Mouse (Mus musculus) gastrocnemius, adult 18-20 months (tissue): ENCODE data around the gene Ice1. TPM values are rescaled to one million over a fixed set of nuclear protein-coding genes. Genes with fewer than 3 reads are reported as not detected.

ENCODE experiments used
- DNase-seq: peaks from one replicate; pipeline ENCODE4 v3.0.0; 2021; ENCODE audit warnings: low spot score
- total RNA-seq, 2 experiments: library from RNA; stranded (reverse); gene quantifications; 2 replicates each; pipeline ENCODE4 v1.2.3; 2021

Gene Ice1
- total RNA-seq, 2 experiments from 2014 or later = 14.6 to 18.3 TPM

- DNase-seq = no peak
Observed at GRCm38 (mm10) chr13:70581509-70581908, 55.9 kb downstream of the Ice1 start.

DNA sequence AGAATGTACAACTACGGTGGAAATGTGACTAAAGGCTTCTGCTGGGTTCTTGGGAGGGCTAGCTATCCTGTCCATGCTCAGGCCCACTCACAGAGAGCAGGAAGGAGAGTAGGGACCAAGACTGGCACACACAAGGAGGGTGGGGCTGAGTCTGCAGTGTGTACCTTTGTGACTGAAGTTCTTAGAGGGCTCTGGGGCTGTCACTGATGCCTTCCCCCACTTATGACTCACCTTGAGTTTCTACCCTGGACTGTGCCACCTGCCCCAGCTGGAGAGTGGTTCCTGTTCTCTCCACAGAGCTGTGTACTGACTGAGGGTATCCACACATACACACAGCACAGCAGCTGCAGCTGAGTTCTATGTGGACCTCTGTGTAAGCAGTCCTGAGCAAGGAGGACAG lies 63.2 kb downstream of the Ice1 start:
- DNase-seq = no peak

- DNase-seq = no peak
Observed at GRCm38 (mm10) chr13:70567889-70568288, 69.5 kb downstream of the Ice1 start.

GRCm38 (mm10) chr13:70553456-70553855 lies 84.0 kb downstream of the Ice1 start:
- DNase-seq = no peak

DNA sequence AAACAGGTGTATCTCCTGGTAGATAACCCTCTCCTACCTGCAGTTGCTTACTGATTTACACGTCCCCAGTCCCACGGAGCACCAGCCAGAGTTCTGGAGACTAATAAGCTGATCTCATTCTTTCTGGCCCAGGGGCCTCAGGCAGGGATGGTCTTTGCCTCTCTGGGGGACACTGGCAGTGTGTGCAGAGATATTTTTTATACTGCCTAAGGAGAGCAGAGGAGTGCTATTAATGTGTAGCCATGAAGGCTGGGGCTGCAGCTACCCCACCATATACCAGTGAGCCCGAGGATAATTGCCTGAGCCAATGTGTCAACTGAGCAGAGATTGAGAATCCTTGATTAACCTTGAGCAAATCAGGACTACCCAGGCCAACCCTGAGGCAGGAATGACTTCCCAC lies 90.0 kb downstream of the Ice1 start:
- no peak for DNase-seq

DNA sequence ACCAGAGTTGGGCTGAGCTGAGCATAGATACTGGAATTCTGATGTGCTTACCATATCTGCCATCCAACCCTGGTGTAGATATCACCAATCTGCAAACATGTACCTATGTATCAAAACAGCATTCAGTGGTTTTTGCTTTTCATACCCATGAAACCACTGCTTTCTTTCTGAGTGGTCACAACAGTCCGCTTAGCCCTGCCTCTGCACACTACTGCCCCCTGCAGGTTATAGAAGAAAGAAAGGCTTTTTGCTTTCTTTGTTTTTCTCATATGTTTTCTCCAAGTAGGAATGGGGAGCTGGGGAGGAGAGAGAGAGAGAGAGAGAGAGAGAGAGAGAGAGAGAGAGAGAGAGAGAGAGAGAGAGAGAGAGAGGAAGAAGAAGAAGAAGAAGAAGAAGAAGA lies 92.2 kb downstream of the Ice1 start:
- DNase-seq = no peak

- no peak for DNase-seq
Observed at GRCm38 (mm10) chr13:70539842-70540241, 97.6 kb downstream of the Ice1 start.

DNA sequence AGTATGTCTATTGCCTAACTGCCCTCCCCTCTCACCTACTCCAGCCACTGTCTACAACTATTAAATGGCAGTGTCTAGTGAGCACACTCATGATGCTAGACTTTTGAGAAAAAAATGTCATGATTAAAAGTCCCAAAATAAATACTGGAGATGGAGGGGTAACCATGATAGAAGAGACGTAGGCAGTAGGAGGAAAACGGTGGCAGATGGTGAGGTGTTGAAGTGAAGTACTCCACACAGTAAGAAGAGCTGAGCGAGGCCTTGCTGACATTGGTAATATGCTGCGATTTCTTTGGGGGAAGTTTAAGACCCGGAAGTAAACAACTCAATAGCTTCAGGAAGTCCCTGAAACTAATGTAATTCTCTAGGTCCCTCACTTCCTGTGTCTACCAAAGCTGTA lies 104.0 kb downstream of the Ice1 start:
- no peak for DNase-seq

DNA sequence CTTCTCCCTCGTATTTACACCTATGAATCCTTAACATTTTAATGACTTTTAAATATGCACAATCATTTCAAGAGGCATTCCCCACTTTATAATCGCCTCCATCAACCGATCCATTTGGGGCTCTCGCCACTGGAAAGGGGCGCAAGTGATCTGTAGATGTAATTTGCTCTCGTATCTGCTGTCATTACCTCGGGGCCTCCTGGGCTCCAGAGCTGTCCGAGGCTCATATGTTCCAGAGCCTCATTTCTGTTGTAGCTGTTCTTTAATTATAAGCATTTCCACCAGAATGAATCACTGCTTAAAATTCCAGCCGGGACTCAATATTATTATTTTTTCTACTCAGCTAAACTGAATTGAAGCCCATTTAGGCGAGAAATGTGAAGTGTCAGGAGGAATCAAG lies 104.7 kb downstream of the Ice1 start:
- DNase-seq = no peak

DNA sequence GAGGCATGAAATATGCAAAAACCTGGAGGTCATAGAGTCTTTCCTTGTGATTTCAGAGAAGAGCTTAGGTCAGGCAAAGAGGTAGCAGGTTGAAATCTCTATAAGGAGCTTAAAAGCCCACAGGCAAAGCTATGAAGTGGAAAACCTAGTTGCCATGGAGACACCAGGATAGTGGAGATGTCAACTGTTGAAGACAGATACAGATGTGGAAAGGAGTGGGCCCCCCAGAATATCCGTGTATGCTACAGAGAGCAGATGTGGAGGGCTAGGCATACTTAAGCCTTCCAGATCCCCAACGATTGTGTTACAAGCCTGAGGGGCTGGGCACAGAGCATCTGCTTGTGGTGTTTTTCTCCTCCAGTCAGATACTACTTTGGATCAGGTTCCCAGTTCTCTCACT lies 119.8 kb downstream of the Ice1 start:
- no peak for DNase-seq

GRCm38 (mm10) chr13:70515004-70515403 lies 122.4 kb downstream of the Ice1 start:
- no peak for DNase-seq

GRCm38 (mm10) chr13:70510199-70510598 lies 127.2 kb downstream of the Ice1 start:
- no peak for DNase-seq

- DNase-seq = no peak
Observed at GRCm38 (mm10) chr13:70509375-70510016, 127.9 kb downstream of the Ice1 start.

- DNase-seq = no peak
Observed at GRCm38 (mm10) chr13:70508708-70509374, 128.6 kb downstream of the Ice1 start.

Other genes with a start within 250 kb of the Ice1 start
- gene Adamts16, start 204.2 kb upstream of the Ice1 start, total RNA-seq = under 1 TPM; 0.14 to 0.24 TPM